Mouse (Mus musculus): Measurements from ENCODE around the gene Pitpnc1.
"Not testable (repeated sequence)": the region's sequence is repeated elsewhere in the genome, so short reads cannot be mapped to it uniquely, and the experiment has no call there.

The Pitpnc1 gene

DNA sequence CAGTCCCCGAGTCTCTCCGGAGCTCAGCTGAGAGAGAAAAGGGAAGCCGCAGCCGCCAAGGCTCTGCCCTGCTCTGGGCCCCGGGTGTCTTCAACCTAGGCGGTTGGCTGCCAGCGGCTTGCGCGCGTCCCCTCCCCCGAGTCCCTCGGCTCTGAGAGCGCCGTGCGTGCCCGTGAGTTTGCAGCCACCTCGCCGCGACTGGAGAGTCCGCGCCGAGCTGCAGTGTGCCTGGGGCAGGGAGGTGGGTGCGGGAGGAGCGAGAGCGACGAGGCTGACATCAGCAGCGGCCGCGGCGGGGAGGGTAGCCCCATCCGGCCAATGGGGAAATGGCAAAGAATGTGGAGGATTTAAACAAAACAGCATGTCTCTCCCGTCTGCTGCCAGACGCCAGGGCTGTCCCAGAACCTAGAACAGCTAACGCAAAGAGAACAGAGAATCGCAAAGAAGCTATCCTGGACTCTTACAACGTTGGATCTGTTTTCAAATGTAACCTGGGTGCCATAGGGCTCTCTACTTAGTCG lies at the start of gene Pitpnc1:
TSS of gene Pitpnc1 (minus strand) at position 179 of the 521 bp plus-strand sequence.
- DNase-seq (ENCODE audit: low read depth, low spot score), result no peak

DNA sequence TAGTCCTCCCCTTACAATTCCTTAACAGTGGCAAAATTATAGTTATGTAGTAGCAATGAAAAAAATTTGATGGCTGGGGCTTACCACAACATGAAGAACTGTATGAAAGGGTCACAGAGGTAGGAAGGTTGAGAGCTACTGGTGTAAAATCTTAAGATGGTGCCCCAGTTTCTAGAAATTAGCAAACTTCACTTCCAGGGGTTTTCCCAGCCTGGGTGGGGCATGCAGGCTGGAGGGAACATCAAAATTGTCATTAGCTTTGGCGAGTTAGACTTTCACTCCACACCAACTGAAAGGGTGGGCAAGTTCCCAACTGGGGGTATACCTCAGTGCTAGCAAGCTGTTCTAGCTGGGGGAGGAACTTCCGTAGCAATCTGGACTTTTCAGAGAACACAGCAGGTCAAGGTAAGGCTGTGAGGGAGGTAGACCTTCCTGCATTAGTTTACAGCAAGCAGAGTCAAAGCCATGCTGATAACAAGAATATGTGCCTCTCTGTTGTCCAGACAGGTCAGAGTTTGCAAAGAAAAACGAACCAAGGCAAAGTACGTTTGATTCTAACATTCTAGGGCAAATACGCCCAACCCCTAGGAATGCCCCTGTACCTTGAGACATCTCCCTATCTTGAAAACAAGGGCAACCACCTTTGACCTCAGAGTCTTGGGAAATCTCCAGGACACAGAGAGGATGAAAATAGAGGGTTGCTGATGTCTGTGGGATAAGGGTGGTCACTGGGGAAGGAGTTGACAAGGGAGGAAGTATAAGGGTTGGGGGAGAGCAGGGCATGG lies 48.3 kb upstream of the Pitpnc1 start:
- no peak for DNase-seq (ENCODE audit: low read depth, low spot score)

DNA sequence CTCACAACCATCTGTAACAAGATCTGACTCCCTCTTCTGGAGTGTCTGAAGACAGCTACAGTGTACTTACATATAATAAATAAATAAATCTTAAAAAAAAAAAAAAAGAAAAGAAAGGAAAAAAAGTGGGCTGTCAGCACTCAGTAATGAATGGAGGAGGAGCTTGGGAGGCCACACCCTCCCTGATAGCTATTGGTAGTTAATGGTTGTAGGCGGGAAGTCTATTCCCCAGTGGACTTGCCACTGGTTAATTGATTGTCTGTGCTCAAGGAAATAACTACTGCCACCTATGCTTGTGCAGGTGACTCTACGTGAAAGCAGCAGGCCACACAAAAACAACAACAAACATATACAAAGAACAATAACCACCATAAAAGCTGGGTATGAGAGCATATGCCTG lies 45.9 kb upstream of the Pitpnc1 start:
- no peak for DNase-seq (ENCODE audit: low read depth, low spot score)

DNA sequence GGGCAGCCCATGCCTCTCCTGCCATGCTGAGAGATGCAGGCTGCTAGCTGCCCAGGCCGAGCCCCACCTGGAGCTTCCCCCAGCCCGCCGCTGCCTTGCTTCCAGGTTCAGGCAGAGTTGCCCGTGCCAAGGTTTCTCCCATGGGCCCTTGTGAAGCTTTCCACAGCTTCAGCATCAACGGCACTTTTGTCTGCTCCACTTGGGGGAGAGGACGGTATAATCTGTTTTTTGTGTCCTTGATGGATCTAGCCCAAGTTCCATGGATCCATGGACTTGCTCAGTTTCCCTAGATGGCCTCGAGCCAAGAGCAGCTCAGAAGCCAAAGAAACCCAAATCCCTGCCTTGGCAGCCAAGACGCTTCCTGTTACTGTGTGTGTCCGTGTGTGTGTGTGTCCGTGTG lies 42.5 kb upstream of the Pitpnc1 start:
- no peak for DNase-seq (ENCODE audit: low read depth, low spot score)

DNA sequence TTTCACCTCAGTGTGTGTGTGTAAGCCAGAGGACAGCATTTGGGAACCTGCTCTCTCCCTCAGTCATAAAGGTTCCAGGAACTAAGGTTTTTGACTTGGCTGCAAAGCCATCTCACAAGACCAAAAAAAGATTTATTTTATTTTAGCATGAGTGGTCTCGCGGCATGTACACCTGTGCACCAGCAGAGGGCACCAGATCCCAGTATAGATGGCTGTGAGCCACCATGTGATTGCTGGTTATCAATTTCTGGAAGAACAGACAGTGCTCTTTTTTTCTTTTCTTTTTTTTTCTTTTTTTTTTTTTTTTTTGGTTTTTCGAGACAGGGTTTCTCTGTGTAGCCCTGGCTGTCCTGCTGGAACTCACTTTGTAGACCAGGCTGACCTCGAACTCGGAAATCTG lies 41.5 kb upstream of the Pitpnc1 start:
- DNase-seq (ENCODE audit: low read depth, low spot score), result not testable (repeated sequence)

DNA sequence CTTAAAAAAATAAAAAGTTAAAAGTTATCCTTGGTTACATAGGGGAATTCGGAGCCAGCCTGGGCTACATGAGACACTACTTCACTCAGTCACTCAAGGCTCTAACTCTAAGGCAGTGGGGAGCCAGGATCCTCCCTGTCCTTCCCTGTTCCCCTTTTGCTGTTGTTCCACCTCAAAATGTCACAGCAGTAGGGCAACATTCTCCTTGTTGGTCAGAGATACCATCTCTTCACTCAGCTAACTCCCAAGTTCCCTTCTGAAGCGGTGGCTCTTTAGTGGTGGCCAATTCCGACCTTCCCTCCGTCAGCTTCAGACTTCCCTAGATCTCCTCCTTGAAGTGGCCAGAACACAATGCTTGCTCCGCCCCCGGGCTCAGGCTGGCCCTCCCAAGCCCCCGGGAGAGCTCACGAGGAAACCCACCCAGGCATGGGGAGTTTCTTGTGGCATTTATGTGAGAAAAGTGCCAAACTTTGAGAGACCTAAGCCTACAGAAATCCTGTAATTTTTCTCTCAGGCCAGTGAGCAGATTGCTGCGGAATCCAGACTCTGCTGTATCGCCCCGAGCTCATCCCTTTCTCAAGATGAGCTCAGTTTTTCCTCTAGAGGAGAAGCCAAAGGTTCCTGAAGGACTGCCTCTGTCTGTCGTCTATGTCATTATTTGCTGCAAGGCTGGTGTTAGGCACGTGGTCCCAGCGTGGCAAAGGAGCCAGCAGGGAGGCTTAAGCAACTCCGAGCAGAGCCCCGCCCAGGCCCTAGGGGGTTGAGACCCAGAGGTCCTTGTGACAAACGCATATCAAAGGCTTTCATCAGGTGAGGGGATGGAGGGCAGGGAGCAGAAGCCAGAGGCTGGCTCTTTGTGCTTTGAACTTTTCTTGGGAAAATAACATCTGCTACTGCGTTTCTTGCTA lies 40.1 kb upstream of the Pitpnc1 start:
- peak; percentile 99 for DNase-seq (ENCODE audit: low read depth, low spot score)

DNA sequence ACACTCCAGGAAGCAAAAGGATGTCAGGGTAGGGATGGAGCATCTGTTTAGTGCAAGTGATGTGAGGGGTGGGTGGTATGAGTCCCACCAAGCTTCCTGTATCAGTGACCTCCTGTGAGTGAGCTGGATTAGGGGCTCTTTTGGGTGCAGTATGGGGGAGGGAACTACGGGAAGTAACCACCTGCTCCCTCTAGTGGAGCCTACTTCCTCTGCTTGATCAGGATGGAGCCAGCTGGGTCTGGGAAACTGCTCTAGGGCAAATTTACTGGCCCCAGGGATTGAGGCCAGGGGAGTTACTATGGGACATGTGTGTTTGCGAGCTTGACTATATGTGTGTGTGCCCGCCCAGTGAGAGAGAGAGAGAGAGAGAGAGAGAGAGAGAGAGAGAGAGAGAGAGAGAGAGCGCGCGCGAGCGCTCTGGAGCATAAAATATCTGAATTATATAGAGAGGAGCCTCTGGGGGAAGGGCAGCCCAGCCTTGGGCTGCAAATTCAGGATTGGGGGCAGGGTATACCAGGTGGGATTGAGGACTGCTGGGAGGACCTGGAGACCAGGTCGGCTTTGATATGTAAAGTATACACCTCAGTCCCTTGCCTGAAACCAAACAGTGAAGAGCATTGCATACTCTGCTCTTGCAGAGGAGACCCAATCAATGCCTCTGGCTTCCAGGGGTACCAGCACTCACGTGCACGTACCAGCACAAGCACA lies 39.3 kb upstream of the Pitpnc1 start:
- DNase-seq (ENCODE audit: low read depth, low spot score), result no peak

DNA sequence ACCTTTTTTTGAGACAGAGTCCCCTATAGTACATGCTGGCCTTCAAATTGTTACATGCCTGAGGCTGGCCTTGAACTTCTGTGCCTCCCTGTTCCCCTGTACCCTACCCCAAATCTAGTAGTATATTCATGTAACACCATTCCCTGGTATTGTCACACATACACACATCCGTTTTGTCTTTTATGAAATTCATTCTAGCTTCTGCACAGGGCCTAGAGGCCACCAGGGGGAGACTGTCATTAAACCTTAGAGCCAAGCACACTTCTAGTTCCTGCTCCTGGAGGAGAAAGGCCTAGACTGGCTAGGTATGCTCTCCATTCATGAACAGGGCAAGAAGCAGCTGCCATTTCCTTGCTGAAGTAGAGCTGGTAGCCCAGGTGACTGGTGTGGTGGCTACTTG lies 35.8 kb upstream of the Pitpnc1 start:
- no peak for DNase-seq (ENCODE audit: low read depth, low spot score)

DNA sequence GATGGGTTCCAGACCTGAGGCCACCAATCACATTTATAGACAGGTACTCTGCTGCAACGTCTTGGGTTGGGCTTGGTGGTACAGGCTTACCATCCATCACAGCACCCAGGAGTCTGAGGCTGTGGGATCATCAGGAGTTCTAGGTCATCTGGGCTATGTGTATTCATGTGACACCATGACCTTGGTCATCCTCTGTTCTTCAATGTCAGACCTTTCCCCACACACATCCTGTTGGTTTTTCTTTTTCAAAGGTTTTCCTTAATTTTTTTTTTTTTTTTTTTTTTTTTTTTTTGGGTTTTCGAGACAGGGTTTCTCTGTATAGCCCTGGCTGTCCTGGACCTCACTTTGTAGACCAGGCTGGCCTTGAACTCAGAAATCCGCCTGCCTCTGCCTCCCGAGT lies 33.9 kb upstream of the Pitpnc1 start:
- not testable (repeated sequence) for DNase-seq (ENCODE audit: low read depth, low spot score)

DNA sequence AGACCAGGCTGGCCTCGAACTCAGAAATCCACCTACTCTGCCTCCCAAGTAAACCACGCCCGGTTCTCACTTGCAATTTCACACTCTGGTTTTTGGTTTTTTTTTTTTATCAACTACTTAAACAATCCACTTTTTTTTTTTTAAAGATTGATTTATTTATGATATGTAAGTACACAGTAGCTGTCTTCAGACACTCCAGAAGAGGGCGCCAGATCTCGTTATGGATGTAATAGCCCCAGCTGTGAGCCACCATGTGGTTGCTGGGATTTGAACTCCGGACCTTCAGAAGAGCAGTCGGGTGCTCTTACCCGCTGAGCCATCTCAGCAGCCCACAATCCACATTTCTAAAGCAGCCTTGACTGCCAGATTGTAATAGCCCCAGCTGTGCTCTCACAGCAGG lies 32.3 kb upstream of the Pitpnc1 start:
- no peak for DNase-seq (ENCODE audit: low read depth, low spot score)

DNA sequence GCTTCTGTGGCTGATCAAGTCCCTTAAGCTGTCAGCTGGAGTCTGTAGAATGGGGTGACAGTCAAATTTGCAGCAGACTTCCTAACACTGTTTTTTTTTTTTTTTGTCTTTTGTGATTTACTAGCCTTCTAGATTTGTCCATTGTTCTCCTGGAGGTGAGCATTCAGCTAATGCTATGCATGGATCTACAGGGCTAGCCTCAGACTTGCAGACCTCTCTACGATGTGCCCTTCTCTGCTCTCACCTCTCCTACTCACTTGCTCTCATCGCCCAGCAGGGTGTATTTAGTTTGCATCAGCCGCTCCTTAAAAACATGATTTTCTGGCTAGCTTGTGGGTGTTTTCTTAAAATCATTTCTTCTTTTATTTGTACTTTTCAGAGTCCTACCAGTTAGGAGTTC lies 13.8 kb upstream of the Pitpnc1 start:
- DNase-seq (ENCODE audit: low read depth, low spot score), result no peak

DNA sequence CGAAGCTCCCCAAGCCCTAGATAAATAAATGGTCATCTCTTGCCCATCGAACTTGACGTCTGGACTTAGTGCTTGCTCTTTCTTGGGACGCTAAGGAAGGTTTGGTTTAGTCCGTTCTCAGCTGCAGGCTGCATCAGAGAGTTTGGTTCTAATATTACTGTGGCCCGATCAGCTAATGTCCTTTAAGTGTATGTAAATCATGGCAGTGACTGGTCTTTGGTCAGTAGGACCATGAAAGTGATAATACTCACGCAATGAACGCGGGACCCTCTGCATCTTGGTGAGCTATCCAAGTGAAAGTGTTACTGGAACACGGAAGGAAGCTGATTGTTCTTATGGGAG lies 9.3 kb upstream of the Pitpnc1 start:
- DNase-seq (ENCODE audit: low read depth, low spot score), result no peak

DNA sequence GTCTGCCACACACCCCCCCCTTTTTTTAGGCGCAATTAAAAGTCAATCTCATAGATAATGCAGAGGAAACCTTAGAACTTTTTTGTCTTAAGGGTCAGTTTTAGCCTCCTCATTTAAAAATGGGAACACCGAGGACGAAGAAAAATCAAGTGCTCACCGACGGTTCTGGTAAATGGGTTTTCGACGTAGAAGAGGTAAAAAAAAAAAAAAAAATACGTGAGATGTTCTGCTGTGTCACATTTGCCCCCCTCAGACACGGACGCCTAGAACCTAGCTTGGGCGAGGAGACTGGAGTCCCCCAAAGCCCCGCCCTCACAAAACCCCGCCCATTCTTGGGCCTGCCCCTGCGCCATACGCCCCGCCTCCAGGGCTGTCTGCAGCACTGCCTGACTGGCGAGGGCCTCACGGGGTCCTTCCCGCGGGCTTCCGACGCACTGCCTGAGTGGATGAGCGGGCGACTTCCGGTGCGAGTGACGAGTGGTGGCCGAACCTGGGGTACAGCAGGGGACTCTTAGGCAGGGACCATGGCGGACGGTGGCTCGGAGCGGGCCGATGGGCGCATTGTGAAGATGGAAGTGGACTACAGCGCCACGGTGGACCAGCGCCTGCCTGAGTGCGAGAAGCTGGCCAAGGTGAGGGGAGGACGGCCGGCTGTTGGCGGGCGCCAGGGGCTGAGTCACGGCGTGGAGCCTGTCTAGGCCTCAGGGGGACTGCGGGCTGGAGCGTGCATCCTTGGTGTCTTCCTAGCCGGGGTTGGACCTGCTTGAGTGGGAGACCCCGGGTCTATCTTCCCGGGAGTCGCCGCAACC lies 8.8 kb upstream of the Pitpnc1 start, which contains the start of gene Psmd12:
TSS of gene Psmd12 (plus strand) at position 432 of the 809 bp plus-strand sequence.
- peak; percentile 95 for DNase-seq (ENCODE audit: low read depth, low spot score)

DNA sequence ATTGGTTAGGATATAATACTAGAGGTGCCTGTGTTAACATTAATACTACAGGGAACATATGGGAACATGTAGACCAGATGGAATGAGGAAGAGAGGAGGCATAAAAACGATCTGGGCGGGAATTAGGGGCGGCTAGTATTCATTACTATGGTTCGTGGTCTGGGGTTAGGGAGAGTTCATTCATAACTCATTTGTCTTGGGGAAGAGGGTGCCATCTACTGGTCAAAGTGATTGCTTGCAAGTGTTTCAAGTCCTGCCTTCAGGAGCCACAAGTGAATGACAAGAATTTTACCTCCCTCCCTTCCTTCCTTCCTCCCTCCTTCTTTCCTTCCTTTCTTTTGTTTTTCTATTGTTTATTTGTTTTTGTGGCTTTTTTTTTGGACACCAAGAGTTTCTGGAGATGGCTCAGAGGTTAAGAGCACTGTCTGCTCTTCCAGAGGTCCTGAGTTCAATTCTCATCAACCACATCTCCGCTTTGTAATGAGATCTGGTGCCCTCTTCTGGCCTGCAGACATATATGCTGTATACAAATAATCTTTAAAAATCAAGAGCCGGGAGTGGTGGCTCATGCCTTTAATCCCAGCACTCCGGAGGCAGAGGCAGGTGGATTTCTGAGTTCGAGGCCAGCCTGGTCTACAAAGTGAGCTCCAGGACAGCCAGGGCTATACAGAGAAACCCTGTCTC lies 2.8 kb upstream of the Pitpnc1 start:
- no peak for DNase-seq (ENCODE audit: low read depth, low spot score)

DNA sequence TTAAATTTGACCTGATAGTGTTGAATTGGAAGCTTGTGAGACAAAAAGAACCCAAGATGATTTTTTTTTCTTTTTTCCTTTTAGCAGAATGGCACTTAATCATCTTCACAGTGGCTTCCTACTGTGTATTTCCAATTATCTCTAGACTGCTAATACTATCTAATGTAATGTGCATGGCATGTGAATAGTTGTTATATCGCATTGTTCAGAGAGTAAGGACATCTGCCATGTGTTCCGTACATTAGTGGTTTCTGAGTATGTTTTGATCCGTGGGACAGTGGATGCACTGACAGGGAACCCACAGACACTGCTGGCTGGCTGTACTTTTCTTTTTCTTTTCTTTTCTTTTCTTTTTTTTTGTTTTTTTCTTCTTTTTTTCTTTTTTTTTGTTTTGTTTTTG lies 1.8 kb upstream of the Pitpnc1 start:
- DNase-seq (ENCODE audit: low read depth, low spot score), result no peak

DNA sequence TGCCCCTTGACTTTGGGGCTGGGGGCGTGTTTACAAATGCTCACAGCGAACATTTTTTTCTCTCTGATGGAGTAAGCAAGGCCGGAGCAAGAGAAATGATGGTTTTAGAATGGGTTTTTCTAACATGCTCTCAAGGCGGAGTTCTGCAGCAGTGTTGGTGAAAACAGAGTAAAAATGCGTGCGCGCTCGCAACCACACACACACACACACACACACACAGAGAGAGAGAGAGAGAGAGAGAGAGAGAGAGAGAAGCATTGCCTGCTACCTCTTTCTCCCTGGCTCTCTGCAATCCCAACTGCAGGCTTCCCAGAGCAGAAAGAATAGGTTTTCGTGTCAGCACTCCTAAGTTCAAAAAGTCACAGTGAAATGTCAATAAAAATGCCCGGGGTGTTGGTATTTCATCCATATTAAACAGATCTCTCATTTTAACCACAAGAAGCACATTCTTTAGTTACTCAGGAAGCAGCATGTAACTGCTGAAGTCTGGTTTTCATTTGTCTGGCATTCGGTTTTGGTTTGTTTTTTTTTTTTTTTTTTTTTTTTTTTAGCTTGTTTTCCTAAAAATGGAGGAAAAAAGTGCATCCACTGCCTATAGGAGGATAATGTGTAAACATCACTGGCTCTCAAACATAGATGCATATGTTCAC lies 697 bp upstream of the Pitpnc1 start:
- DNase-seq (ENCODE audit: low read depth, low spot score), result no peak

DNA sequence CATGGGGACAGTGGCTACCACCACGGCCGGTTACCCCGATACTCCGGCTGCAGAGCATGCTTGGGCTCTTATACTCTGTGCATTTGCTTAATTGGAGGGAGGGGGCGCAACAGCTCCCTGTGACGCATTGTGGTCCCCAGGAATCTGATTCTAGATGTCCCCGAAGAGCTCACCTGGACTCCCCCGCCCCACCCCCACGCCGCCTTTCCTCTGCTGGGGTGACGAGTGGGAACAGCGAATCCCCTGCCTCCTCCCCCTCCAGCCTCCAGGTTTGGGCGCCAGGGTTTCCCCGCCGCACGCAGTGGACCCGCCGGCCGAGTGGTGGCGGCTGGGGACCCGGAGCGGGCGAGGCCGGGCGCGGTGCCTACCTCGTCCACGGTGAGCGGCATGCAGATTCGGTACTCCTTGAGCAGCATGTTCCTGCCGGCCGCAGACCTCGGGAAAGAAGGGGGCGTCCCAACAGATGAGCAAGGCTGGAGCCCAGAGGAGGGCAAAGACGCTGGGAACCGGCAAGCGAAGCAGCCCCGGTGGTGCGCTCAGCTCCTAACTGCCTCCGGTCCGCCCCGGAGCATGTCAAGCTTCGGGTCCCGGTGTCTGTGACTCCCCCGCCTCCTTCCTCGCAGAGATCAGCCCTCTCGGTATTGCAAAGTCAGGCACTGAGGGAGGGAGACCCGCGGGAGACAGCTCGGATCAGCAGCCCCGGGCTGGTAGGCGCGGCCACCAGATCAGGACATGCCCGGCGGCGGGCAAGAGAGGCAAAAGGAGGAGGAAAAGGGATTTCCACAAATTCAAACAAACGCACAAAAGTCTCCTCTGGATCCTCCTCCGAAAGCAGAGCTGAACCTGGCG lies 752 bp downstream of the Pitpnc1 start:
- no peak for DNase-seq (ENCODE audit: low read depth, low spot score)

DNA sequence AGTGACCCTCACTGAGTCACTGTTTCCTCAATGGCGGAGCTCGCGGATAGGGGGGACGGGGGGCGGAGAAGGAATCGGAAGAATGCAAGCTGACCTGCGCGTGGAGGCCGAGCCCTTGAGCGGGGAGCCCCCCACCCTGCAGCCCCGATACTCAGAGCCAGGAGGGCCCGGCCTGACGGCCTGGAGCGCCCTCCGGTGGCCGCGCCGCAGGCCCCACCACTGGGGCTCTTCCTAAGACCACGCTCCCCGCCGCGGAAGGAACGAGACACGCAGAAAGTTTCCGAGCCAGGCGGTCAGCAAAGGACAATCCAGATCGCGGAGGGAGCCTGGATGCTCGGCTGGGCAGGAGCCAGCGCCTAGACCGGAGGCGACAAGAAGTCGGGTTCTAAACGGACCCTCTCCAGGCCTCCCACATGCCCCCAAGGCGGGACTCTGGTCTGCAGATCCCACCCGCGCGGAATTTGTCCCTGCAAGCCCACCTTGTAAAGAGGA lies 1.4 kb downstream of the Pitpnc1 start:
- DNase-seq (ENCODE audit: low read depth, low spot score), result no peak
